Mouse (Mus musculus): ENCODE data around the gene Trib3. TPM values are rescaled to one million over a fixed set of nuclear protein-coding genes. Genes with fewer than 3 reads are reported as not detected.
"Not testable (repeated sequence)": the region's sequence is repeated elsewhere in the genome, so short reads cannot be mapped to it uniquely, and the experiment has no call there.

Gene Trib3
- polyA plus RNA-seq, 1 experiment from 2014 or later, result 1.7 TPM

DNA sequence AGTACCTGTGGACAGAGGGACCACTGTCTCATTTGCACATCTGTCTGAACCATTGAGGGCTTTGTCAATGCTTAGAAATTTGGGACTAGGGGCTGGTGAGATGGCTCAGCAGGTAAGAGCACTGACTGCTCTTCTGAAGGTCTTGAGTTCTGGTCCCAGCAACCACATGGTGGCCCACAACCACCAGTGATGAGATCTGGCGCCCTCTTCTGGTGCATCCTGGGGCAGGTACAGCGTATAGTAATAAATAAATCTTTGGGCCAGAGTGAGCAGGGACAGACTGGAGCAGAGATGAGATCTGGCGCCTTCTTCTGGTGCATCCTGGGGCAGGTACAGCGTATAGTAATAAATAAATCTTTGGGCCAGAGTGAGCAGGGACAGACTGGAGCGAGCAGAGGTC, 15.1 kb upstream of the Trib3 start:
- H3K9me3 ChIP-seq (replicated peaks; ENCODE audit: control insufficient read depth, low read length); DNase-seq (ENCODE audit: low spot score); H3K4me2 ChIP-seq (ENCODE audit: low read depth, low read length); H3K4me1 ChIP-seq (ENCODE audit: control insufficient read depth, insufficient read depth, low read length); ATAC-seq (replicated peaks; ENCODE audit: insufficient number of reproducible peaks, low FRiP score, low TSS enrichment, low read depth); H3K27me3 ChIP-seq (ENCODE audit: control insufficient read depth, insufficient read depth, low read length); H3K4me3 ChIP-seq (ENCODE audit: low read depth, low read length); H3K27ac ChIP-seq (replicated peaks; ENCODE audit: low read depth, low read length); H3K36me3 ChIP-seq (replicated peaks; ENCODE audit: control insufficient read depth, insufficient read depth, low read depth, low read length); H3K9ac ChIP-seq (replicated peaks; ENCODE audit: low read length): not testable (repeated sequence)
- WGBS, result 74% methylated on average over 5 of the region's 5 CpGs

DNA sequence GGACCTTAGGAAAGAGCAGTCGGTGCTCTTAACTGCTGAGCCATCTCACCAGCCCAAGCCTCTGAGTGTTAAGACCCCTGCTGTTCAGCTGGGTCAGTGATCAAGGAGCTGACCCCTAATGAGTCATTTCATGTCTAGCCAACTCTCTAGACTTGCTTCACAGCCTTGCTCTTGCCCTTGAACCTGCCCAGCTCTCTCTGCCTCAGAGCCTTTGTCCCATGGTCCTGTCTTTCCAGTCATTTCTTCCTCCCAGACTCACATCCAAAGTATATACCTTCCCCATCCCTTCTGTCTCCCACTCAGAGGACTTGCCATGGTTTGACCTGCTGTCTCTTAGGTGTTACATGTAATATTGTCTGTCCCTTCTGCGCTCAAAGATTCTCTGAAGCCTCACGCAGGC, 13.4 kb upstream of the Trib3 start:
- Histone ChIP-seq H3K4me2 (ENCODE audit: low read depth, low read length) (no peak overlapping the region), H3K27ac (replicated peaks; ENCODE audit: low read depth, low read length) (no peak overlapping the region), H3K4me3 (ENCODE audit: low read depth, low read length) (no peak overlapping the region), H3K36me3 (replicated peaks; ENCODE audit: control insufficient read depth, insufficient read depth, low read depth, low read length) (no peaks in the 10 kb centered on the region), H3K4me1 (ENCODE audit: control insufficient read depth, insufficient read depth, low read length) (no peaks in the 10 kb centered on the region), H3K9ac (replicated peaks; ENCODE audit: low read length) (no peak overlapping the region; the same call in 1 of the 2 replicates), H3K27me3 (ENCODE audit: control insufficient read depth, insufficient read depth, low read length) (no peaks in the 10 kb centered on the region), H3K9me3 (replicated peaks; ENCODE audit: control insufficient read depth, low read length) (no peaks in the 10 kb centered on the region; the same call in 1 of the 2 replicates)
- WGBS, result 92% methylated on average over 3 of the region's 3 CpGs
- ATAC-seq (replicated peaks; ENCODE audit: insufficient number of reproducible peaks, low FRiP score, low TSS enrichment, low read depth), result no peak
- no peak for DNase-seq (ENCODE audit: low spot score)

DNA sequence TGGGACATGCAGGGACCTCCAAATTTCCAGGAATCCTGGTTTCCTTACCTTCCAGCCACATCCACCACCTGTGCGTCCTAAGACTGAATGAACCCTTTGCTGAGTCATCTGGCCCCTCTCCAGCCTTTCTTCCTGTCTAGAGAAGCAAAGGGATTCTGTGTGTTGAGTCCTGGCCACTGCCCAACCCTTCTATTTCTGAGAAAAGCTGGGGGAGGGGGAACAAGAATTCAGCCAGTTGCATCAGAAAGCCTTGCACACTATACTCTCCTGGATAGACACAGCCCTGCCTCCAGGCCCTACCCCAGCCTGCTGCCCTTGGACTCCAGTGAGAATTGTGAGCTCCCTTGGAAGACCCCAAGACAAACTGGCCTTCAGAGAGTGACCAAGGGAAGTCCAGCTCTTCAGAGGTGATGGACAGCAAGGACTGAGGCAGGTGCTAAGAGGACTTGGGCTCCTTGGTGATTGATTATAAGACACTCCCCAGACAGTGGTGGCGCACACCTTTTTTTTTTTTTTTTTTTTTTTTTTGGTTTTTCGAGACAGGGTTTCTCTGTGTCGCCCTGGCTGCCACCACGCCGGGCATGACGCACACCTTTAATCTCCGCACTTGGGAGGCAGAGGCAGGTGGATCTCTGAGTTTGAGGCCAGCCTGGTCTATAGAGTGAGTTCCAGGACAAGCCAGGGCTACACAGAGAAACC, 6.2 kb upstream of the Trib3 start:
- H3K27me3 ChIP-seq (ENCODE audit: control insufficient read depth, insufficient read depth, low read length), result no peaks in the 10 kb centered on the region
- 87% methylated on average over 7 of the region's 8 CpGs for WGBS
- ATAC-seq (replicated peaks; ENCODE audit: insufficient number of reproducible peaks, low FRiP score, low TSS enrichment, low read depth), result no peak
- no peaks in the 10 kb centered on the region; the same call in 1 of the 2 replicates for H3K9me3 ChIP-seq (replicated peaks; ENCODE audit: control insufficient read depth, low read length)
- H3K4me1 ChIP-seq (ENCODE audit: control insufficient read depth, insufficient read depth, low read length), result no peaks in the 10 kb centered on the region
- no peak for DNase-seq (ENCODE audit: low spot score)
- no peak overlapping the region for H3K4me3 ChIP-seq (ENCODE audit: low read depth, low read length)
- H3K27ac ChIP-seq (replicated peaks; ENCODE audit: low read depth, low read length), result no peak overlapping the region
- no peaks in the 10 kb centered on the region for H3K36me3 ChIP-seq (replicated peaks; ENCODE audit: control insufficient read depth, insufficient read depth, low read depth, low read length)
- H3K4me2 ChIP-seq (ENCODE audit: low read depth, low read length), result no peak overlapping the region
- no peak overlapping the region for H3K9ac ChIP-seq (replicated peaks; ENCODE audit: low read length)

DNA sequence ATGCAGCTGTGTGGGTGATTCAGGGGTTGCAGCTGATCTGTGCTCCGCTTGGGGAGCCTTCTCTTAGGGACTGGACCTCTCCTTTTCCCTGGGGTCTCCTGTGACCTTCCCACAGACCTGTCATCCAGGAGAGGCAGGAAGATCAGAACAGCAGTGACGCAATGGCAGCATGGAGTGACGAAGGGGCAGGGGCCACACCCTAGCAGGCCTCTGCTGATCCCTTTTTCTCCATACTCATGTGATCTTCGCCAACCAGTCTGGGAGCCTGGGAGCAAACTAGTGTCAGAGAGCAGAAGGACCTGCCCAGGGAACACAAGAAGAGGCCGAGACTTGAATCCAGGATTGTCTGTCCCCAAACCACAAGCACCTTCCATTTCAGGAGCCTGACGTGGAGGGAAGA, 5.4 kb upstream of the Trib3 start:
- H3K27ac ChIP-seq (replicated peaks; ENCODE audit: low read depth, low read length), result no peak overlapping the region
- DNase-seq (ENCODE audit: low spot score), result no peak
- 79% methylated on average over 6 of the region's 6 CpGs for WGBS
- no peak overlapping the region for H3K4me3 ChIP-seq (ENCODE audit: low read depth, low read length)
- no peaks in the 10 kb centered on the region for H3K9me3 ChIP-seq (replicated peaks; ENCODE audit: control insufficient read depth, low read length)
- no peak overlapping the region for H3K4me2 ChIP-seq (ENCODE audit: low read depth, low read length)
- ATAC-seq (replicated peaks; ENCODE audit: insufficient number of reproducible peaks, low FRiP score, low TSS enrichment, low read depth), result no peak
- H3K9ac ChIP-seq (replicated peaks; ENCODE audit: low read length), result no peak overlapping the region
- no peaks in the 10 kb centered on the region for H3K4me1 ChIP-seq (ENCODE audit: control insufficient read depth, insufficient read depth, low read length)
- H3K27me3 ChIP-seq (ENCODE audit: control insufficient read depth, insufficient read depth, low read length), result no peaks in the 10 kb centered on the region
- no peaks in the 10 kb centered on the region for H3K36me3 ChIP-seq (replicated peaks; ENCODE audit: control insufficient read depth, insufficient read depth, low read depth, low read length)

DNA sequence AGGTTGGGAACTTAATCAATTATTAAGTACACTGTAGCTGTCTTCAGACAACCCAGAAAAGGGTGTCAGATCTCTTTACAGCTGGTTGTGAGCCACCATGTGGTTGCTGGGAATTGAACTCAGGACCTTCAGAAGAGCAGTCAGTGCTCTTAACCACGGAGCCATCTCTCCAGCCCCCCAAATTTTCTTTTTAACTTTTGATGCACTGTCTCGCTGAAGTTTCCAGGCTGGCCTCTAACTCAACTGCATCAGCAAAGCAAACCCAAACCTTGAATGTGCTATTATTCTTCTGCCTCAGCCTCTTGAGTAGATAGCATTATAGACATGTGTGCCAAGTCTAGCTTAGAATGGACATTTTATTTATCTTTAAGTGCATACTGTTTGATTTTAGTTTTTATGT, 3.9 kb upstream of the Trib3 start:
- Histone ChIP-seq H3K4me2 (ENCODE audit: low read depth, low read length) (no peak overlapping the region), H3K9ac (replicated peaks; ENCODE audit: low read length) (no peak overlapping the region), H3K36me3 (replicated peaks; ENCODE audit: control insufficient read depth, insufficient read depth, low read depth, low read length) (no peaks in the 10 kb centered on the region), H3K9me3 (replicated peaks; ENCODE audit: control insufficient read depth, low read length) (no peaks in the 10 kb centered on the region), H3K27ac (replicated peaks; ENCODE audit: low read depth, low read length) (no peak overlapping the region), H3K4me3 (ENCODE audit: low read depth, low read length) (no peak overlapping the region), H3K4me1 (ENCODE audit: control insufficient read depth, insufficient read depth, low read length) (no peaks in the 10 kb centered on the region), H3K27me3 (ENCODE audit: control insufficient read depth, insufficient read depth, low read length) (no peaks in the 10 kb centered on the region)
- ATAC-seq (replicated peaks; ENCODE audit: insufficient number of reproducible peaks, low FRiP score, low TSS enrichment, low read depth) (no peak), DNase-seq (ENCODE audit: low spot score) (no peak)
- WGBS, result 78% methylated on average over 2 of the region's 2 CpGs

DNA sequence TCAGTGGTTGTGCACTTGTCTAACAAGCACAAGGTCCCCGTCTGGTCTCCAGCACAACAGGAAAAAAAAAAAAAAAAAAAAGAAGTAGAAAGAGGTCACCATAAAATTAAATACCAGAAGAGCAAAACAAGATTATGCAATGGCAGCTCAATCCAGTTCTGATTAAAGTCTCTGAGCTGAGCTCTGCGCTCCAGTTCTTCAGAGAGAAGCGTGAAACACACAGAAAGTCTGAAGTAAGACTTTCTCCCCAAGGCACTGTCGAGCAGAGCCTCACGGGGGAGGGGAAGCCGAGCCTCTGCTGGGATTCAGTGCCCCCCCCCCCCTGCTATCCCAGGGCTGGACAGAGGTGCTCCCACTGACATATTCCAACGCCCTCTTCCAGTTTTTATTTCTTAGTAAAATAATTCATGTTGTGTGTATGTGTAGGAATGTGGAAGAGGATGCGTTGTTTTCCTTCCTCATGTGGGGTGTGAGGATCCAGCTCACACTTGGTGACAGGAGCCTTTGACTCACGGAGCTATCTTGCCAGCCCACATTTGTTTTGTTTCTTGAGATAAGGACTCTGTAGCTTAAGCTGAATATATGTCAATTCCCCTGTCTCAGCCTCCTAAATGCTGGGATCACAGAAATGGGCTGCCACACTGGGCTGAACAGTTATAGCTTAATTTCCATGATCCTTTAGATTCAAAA, 3.1 kb upstream of the Trib3 start:
- Histone ChIP-seq H3K9me3 (replicated peaks; ENCODE audit: control insufficient read depth, low read length) (no peaks in the 10 kb centered on the region), H3K36me3 (replicated peaks; ENCODE audit: control insufficient read depth, insufficient read depth, low read depth, low read length) (no peaks in the 10 kb centered on the region), H3K4me3 (ENCODE audit: low read depth, low read length) (no peak overlapping the region), H3K27ac (replicated peaks; ENCODE audit: low read depth, low read length) (no peak overlapping the region), H3K27me3 (ENCODE audit: control insufficient read depth, insufficient read depth, low read length) (no peaks in the 10 kb centered on the region), H3K4me2 (ENCODE audit: low read depth, low read length) (no peak overlapping the region), H3K4me1 (ENCODE audit: control insufficient read depth, insufficient read depth, low read length) (no peaks in the 10 kb centered on the region), H3K9ac (replicated peaks; ENCODE audit: low read length) (no peak overlapping the region)
- 33% methylated on average over 9 of the region's 9 CpGs for WGBS
- DNase-seq (ENCODE audit: low spot score), result no peak
- ATAC-seq (replicated peaks; ENCODE audit: insufficient number of reproducible peaks, low FRiP score, low TSS enrichment, low read depth), result no peak

DNA sequence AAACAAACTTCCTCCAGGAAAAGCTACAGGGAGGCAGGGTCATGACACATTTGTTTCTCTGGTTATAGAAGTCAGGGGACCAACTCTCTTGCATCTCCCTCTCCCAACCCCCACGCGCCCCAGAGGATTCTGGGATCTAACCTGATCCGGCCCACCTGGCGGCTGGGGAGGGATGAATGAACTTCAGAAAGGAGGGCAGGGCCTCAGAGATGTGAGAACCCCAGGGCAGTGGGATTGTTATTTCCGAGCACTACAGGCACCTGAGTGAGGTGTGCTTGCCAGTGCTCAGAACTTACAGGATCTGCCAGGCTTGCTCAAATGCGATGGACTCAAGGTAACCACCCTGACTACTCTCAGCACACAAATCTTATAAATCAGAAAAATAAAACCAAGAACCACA, 1.6 kb upstream of the Trib3 start:
- no peak overlapping the region for H3K27ac ChIP-seq (replicated peaks; ENCODE audit: low read depth, low read length)
- no peak overlapping the region for H3K9ac ChIP-seq (replicated peaks; ENCODE audit: low read length)
- no peaks in the 10 kb centered on the region for H3K9me3 ChIP-seq (replicated peaks; ENCODE audit: control insufficient read depth, low read length)
- H3K4me3 ChIP-seq (ENCODE audit: low read depth, low read length), result no peak overlapping the region
- WGBS, result 54% methylated on average over 6 of the region's 6 CpGs
- H3K36me3 ChIP-seq (replicated peaks; ENCODE audit: control insufficient read depth, insufficient read depth, low read depth, low read length), result no peaks in the 10 kb centered on the region
- ATAC-seq (replicated peaks; ENCODE audit: insufficient number of reproducible peaks, low FRiP score, low TSS enrichment, low read depth) (no peak), DNase-seq (ENCODE audit: low spot score) (no peak)
- H3K4me1 ChIP-seq (ENCODE audit: control insufficient read depth, insufficient read depth, low read length), result no peaks in the 10 kb centered on the region
- H3K27me3 ChIP-seq (ENCODE audit: control insufficient read depth, insufficient read depth, low read length), result no peaks in the 10 kb centered on the region
- no peak overlapping the region for H3K4me2 ChIP-seq (ENCODE audit: low read depth, low read length)

DNA sequence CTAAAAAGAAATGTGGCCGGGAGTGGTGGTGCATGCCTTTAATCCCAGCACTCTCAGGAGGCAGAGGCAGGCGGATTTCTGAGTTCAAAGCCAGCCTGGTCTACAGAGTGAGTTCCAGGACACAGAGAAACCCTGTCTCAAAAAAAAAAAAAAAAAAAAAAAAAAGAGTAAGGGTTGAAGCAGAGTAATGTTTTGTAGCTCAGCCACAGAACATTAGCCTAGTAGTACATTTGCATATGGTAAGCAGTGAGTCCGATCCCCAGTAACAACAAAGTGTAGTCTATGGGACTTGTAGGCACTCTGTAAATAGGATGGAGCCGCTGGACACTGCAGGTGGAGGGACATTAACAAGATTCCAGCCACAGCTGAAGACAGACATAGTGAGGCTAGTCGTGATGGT, 1.1 kb upstream of the Trib3 start:
- Histone ChIP-seq H3K36me3 (replicated peaks; ENCODE audit: control insufficient read depth, insufficient read depth, low read depth, low read length) (no peaks in the 10 kb centered on the region), H3K27me3 (ENCODE audit: control insufficient read depth, insufficient read depth, low read length) (no peaks in the 10 kb centered on the region), H3K4me2 (ENCODE audit: low read depth, low read length) (no peak overlapping the region), H3K27ac (replicated peaks; ENCODE audit: low read depth, low read length) (no peak overlapping the region), H3K4me1 (ENCODE audit: control insufficient read depth, insufficient read depth, low read length) (no peaks in the 10 kb centered on the region), H3K4me3 (ENCODE audit: low read depth, low read length) (no peak overlapping the region), H3K9me3 (replicated peaks; ENCODE audit: control insufficient read depth, low read length) (no peaks in the 10 kb centered on the region), H3K9ac (replicated peaks; ENCODE audit: low read length) (no peak overlapping the region)
- ATAC-seq (replicated peaks; ENCODE audit: insufficient number of reproducible peaks, low FRiP score, low TSS enrichment, low read depth) (no peak), DNase-seq (ENCODE audit: low spot score) (no peak)
- 63% methylated on average over 5 of the region's 5 CpGs for WGBS
